Mouse (Mus musculus) ES-E14 (cell line): Measurements from ENCODE around the gene Sstr3.

Source experiments
- CHD2 ChIP-seq: IDR thresholded peaks from 2 replicates; pipeline ENCODE4 v1.6.1; 2014; ENCODE audit warnings: mild to moderate bottlenecking, low read depth, low read length, inconsistent platforms
- ZC3H11A ChIP-seq: IDR thresholded peaks from 2 replicates; pipeline ENCODE4 v1.6.1; 2012; ENCODE audit warnings: low read depth, mild to moderate bottlenecking, inconsistent platforms, low read length, borderline replicate concordance

DNA sequence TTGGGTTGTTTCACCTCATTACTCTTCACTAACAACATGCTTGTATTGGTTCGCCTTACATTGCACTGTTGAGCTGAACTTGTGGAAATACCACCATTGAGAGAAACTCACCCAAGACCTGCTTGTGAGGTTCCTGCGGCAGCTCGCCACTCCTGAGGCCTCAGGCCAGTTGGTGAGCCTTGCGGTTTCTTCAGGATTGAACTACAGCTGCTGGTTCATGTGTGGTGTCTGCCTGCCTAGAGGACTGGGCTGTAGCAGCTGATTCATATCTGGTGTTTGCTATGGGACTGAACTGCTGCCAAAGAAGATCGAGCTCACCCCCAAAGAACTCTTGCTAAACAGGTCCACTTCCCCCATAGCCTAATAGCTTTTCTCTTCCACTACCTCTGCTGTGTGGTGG is 39.7 kb downstream of the Sstr3 start:
- TF ChIP-seq CHD2 (no peak), ZC3H11A (no peak)
